Mouse (Mus musculus) midbrain, postnatal 0 days (tissue): Measurements from ENCODE around the gene Klhl24. TPM values are rescaled to one million over a fixed set of nuclear protein-coding genes. Genes with fewer than 3 reads are reported as not detected.

Experiments
- ATAC-seq: fragments of 200-750 bp; cut with Nextera tagmentation; 2 replicates; pipeline ENCODE4 v1.8.0; 2017; ENCODE audit warnings: moderate number of reproducible peaks, mild to moderate bottlenecking, moderate TSS enrichment, moderate library complexity; ENCODE audit not compliant: low FRiP score
- DNase-seq: peaks from one replicate; pipeline ENCODE4 v3.0.0-alpha.2; 2015; ENCODE audit warnings: low spot score
- H3K27ac ChIP-seq: fragments of 300-500 bp; sonication (generic); 2 replicates; pipeline ENCODE4 v1.5.1; 2014; ENCODE audit warnings: low read depth, mild to moderate bottlenecking, low read length, mixed read lengths
- H3K27me3 ChIP-seq: fragments of 300-500 bp; sonication (generic); 2 replicates; pipeline ENCODE4 v1.6.1; 2014; ENCODE audit warnings: low read length, control low read depth, mixed read lengths; ENCODE audit not compliant: insufficient read depth
- H3K36me3 ChIP-seq: fragments of 300-500 bp; sonication (generic); 2 replicates; pipeline ENCODE4 v1.6.1; 2014; ENCODE audit warnings: low read length, control low read depth, mixed read lengths; ENCODE audit not compliant: insufficient read depth
- H3K4me1 ChIP-seq: fragments of 300-500 bp; sonication (generic); 2 replicates; pipeline ENCODE4 v1.6.1; 2014; ENCODE audit warnings: mild to moderate bottlenecking, control low read depth, antibody characterized with exemption, low read length, mixed read lengths; ENCODE audit not compliant: insufficient read depth
- H3K4me2 ChIP-seq: fragments of 300-500 bp; sonication (generic); 2 replicates; pipeline ENCODE4 v1.6.1; 2014; ENCODE audit warnings: low read depth, mild to moderate bottlenecking, low read length, mixed read lengths; ENCODE audit not compliant: poor library complexity, severe bottlenecking
- H3K4me3 ChIP-seq: fragments of 300-500 bp; sonication (generic); 2 replicates; pipeline ENCODE4 v1.5.1; 2014; ENCODE audit warnings: low read depth, mild to moderate bottlenecking, low read length, moderate library complexity
- H3K9ac ChIP-seq: fragments of 300-500 bp; sonication (generic); replicated peaks from 2 replicates; pipeline ENCODE4 v1.6.1; 2014; ENCODE audit warnings: mild to moderate bottlenecking, low read length, moderate library complexity, mixed read lengths; ENCODE audit not compliant: poor library complexity, severe bottlenecking
- H3K9me3 ChIP-seq: fragments of 300-500 bp; sonication (generic); 2 replicates; pipeline ENCODE4 v1.6.1; 2016; ENCODE audit warnings: low read length, control low read depth
- CTCF ChIP-seq: IDR thresholded peaks from 2 replicates; pipeline ENCODE4 v1.5.1; 2016; ENCODE audit warnings: antibody characterized with exemption, mild to moderate bottlenecking
- WGBS: fragments of 180-500 bp; shearing (Covaris S2); extraction: QIAGEN DNeasy Blood & Tissue Kit; methylation state at CpG from one replicate; pipeline ENCODE4 v1.1.7; 2014; 5-methylcytosine and 5-hydroxymethylcytosine counted together
- polyA plus RNA-seq: library from polyadenylated mRNA; unstranded; fragments of >200 nt; fragmentation: Nextera tagmentation; extraction: Ambion mirVana; gene quantifications from 2 replicates; pipeline ENCODE4 v1.2.1, GENCODE M21; 2015
- total RNA-seq: library from RNA; depleted of rRNA; stranded (reverse); fragments of >200 nt; gene quantifications from 2 replicates; pipeline ENCODE4 v1.2.3, GENCODE M21; 2014; rRNA removed

Gene Klhl24
- total RNA-seq (78.2 and 98.1 TPM in 2 replicates), polyA plus RNA-seq (31.1 and 36.3 TPM in 2 replicates)

GRCm38 (mm10) chr16:20097069-20097710, at the start of gene Klhl24:
Klhl24 (plus strand) TSS chr16:20097542.
- Histone ChIP-seq H3K9ac (peak within 1 kb of the TSS; percentile 83), H3K27me3 (no peaks in the 10 kb centered on the region), H3K9me3 (no peaks in the 10 kb centered on the region), H3K4me3 (peak within 1 kb of the TSS; percentile 55), H3K4me2 (peak within 1 kb of the TSS; percentile 66), H3K27ac (peak within 1 kb of the TSS; percentile 89), H3K4me1 (no peaks in the 10 kb centered on the region), H3K36me3 (no peaks in the 10 kb centered on the region)
- peak; percentile 98 for DNase-seq
- peak; percentile 86 for TF ChIP-seq CTCF
- peak; percentile 98 for ATAC-seq
- 2% methylated on average over 29 of the region's 29 CpGs for WGBS

GRCm38 (mm10) chr16:20052655-20053054, 44.7 kb upstream of the Klhl24 start:
- no peak overlapping the region for H3K4me3 ChIP-seq
- H3K9me3 ChIP-seq, result no peaks in the 10 kb centered on the region
- H3K36me3 ChIP-seq, result no peaks in the 10 kb centered on the region
- DNase-seq (no peak), ATAC-seq (no peak)
- H3K4me2 ChIP-seq, result no peak overlapping the region
- 91% methylated on average over 3 of the region's 3 CpGs for WGBS
- TF ChIP-seq CTCF, result no peak
- H3K9ac ChIP-seq, result no peak overlapping the region
- H3K27me3 ChIP-seq, result no peaks in the 10 kb centered on the region
- no peak overlapping the region for H3K27ac ChIP-seq
- H3K4me1 ChIP-seq, result no peaks in the 10 kb centered on the region

- H3K4me3 ChIP-seq, result no peak overlapping the region
- H3K27ac ChIP-seq, result no peak overlapping the region
- no peaks in the 10 kb centered on the region for H3K36me3 ChIP-seq
- H3K4me1 ChIP-seq, result no peaks in the 10 kb centered on the region
- no peak for TF ChIP-seq CTCF
- no peak overlapping the region for H3K9ac ChIP-seq
- ATAC-seq (no peak), DNase-seq (no peak)
- no peaks in the 10 kb centered on the region for H3K27me3 ChIP-seq
- H3K9me3 ChIP-seq, result no peaks in the 10 kb centered on the region
- H3K4me2 ChIP-seq, result no peak overlapping the region
- 65% methylated on average over 1 of the region's 1 CpGs for WGBS
Measured at GRCm38 (mm10) chr16:20072770-20073169, 24.6 kb upstream of the Klhl24 start.

GRCm38 (mm10) chr16:20076675-20077074, 20.7 kb upstream of the Klhl24 start:
- DNase-seq, result no peak
- WGBS, result 71% methylated on average over 1 of the region's 1 CpGs
- Histone ChIP-seq H3K9me3 (no peaks in the 10 kb centered on the region), H3K4me1 (no peaks in the 10 kb centered on the region), H3K36me3 (no peaks in the 10 kb centered on the region), H3K9ac (no peak overlapping the region), H3K27ac (no peak overlapping the region), H3K4me2 (no peak overlapping the region), H3K4me3 (no peak overlapping the region), H3K27me3 (no peaks in the 10 kb centered on the region)
- no peak for ATAC-seq
- TF ChIP-seq CTCF, result no peak

- no peak overlapping the region for H3K4me2 ChIP-seq
- H3K9ac ChIP-seq, result no peak overlapping the region
- WGBS, result 96% methylated on average over 3 of the region's 3 CpGs
- ATAC-seq, result no peak
- no peak overlapping the region for H3K4me3 ChIP-seq
- no peak for TF ChIP-seq CTCF
- no peaks in the 10 kb centered on the region for H3K4me1 ChIP-seq
- no peak for DNase-seq
- no peaks in the 10 kb centered on the region for H3K9me3 ChIP-seq
- H3K27me3 ChIP-seq, result no peaks in the 10 kb centered on the region
- no peak overlapping the region for H3K27ac ChIP-seq
- H3K36me3 ChIP-seq, result no peaks in the 10 kb centered on the region
Measured at GRCm38 (mm10) chr16:20080271-20080670, 17.1 kb upstream of the Klhl24 start.

GRCm38 (mm10) chr16:20084623-20085022, 12.7 kb upstream of the Klhl24 start:
- H3K4me3 ChIP-seq, result no peak overlapping the region
- no peak for DNase-seq
- no peaks in the 10 kb centered on the region for H3K27me3 ChIP-seq
- no peaks in the 10 kb centered on the region for H3K4me1 ChIP-seq
- no peak for ATAC-seq
- H3K9ac ChIP-seq, result no peak overlapping the region
- no peaks in the 10 kb centered on the region for H3K36me3 ChIP-seq
- H3K9me3 ChIP-seq, result no peaks in the 10 kb centered on the region
- no peak overlapping the region for H3K4me2 ChIP-seq
- no peak for TF ChIP-seq CTCF
- WGBS, result 82% methylated on average over 1 of the region's 1 CpGs
- H3K27ac ChIP-seq, result no peak overlapping the region
